Mouse (Mus musculus): ENCODE measurements around the gene Rasa4. TPM values are rescaled to one million over a fixed set of nuclear protein-coding genes. Genes with fewer than 3 reads are reported as not detected.

The Rasa4 gene
- polyA plus RNA-seq (2015; fragmentation: Nextera tagmentation; extraction: Ambion mirVana) = 22.0 and 29.1 TPM in 2 replicates

- H3K27me3 ChIP-seq (ENCODE audit: control insufficient read depth, insufficient read depth, low read depth, low read length) = no peaks in the 10 kb centered on the region
- WGBS = 0% methylated on average over 24 of the region's 28 CpGs
- H3K9me3 ChIP-seq (replicated peaks; ENCODE audit: control insufficient read depth, low read length, poor library complexity, severe bottlenecking) = no peaks in the 10 kb centered on the region
- ATAC-seq = peak; percentile 95
- peaks cover 20% of the 10 kb centered on the region for H3K4me1 ChIP-seq (ENCODE audit: control insufficient read depth, insufficient read depth, low read length)
- no peaks in the 10 kb centered on the region for H3K36me3 ChIP-seq (ENCODE audit: control insufficient read depth, insufficient read depth, low read length)
- peak within 1 kb of the TSS; percentile 69 for H3K4me2 ChIP-seq (ENCODE audit: low read length)
- peak within 1 kb of the TSS; percentile 44 for H3K27ac ChIP-seq (ENCODE audit: low read length)
- H3K4me3 ChIP-seq (ENCODE audit: low read depth, low read length) = peak within 1 kb of the TSS; percentile 56
- H3K9ac ChIP-seq (ENCODE audit: low read depth, low read length) = peak within 1 kb of the TSS; percentile 66
Measured at GRCm38 (mm10) chr5:136083669-136084107, at the start of gene Rasa4. TSS of gene Rasa4 (plus strand) at chr5:136083916.

- Histone ChIP-seq H3K9ac (ENCODE audit: low read depth, low read length) (no peak overlapping the region), H3K27ac (ENCODE audit: low read length) (no peak overlapping the region), H3K27me3 (ENCODE audit: control insufficient read depth, insufficient read depth, low read depth, low read length) (no peaks in the 10 kb centered on the region), H3K9me3 (replicated peaks; ENCODE audit: control insufficient read depth, low read length, poor library complexity, severe bottlenecking) (no peaks in the 10 kb centered on the region), H3K4me2 (ENCODE audit: low read length) (no peak overlapping the region), H3K4me3 (ENCODE audit: low read depth, low read length) (no peak overlapping the region), H3K4me1 (ENCODE audit: control insufficient read depth, insufficient read depth, low read length) (no peaks in the 10 kb centered on the region), H3K36me3 (ENCODE audit: control insufficient read depth, insufficient read depth, low read length) (peaks cover 12% of the 10 kb centered on the region)
- no peak for ATAC-seq
- 86% methylated on average over 4 of the region's 4 CpGs for WGBS
Measured at GRCm38 (mm10) chr5:136034868-136035267, 48.8 kb upstream of the Rasa4 start.

GRCm38 (mm10) chr5:136035285-136035684 is 48.4 kb upstream of the Rasa4 start:
- 92% methylated on average over 1 of the region's 1 CpGs for WGBS
- no peak overlapping the region for H3K4me3 ChIP-seq (ENCODE audit: low read depth, low read length)

DNA sequence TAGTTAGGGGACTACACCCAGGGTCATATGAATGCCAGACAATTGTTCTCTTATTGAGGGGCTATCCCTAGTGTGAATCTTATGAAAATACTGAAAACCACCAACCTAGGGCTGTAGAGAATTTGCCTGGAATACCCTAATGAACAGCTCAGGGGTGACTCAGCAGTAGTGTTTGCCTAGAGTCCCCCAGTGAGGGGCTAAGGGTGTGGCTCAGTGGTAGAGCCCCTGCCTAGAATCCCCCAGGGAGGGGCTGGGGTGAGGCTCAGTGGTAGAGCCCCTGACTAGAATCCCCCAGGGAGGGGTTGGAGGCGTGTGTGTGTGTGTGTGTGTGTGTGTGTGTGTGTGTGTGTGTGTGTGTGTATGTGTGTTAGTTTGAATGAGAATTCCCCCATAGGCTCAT is 47.0 kb upstream of the Rasa4 start:
- Histone ChIP-seq H3K27ac (ENCODE audit: low read length) (no peak overlapping the region), H3K4me2 (ENCODE audit: low read length) (no peak overlapping the region), H3K27me3 (ENCODE audit: control insufficient read depth, insufficient read depth, low read depth, low read length) (no peaks in the 10 kb centered on the region), H3K4me3 (ENCODE audit: low read depth, low read length) (no peak overlapping the region), H3K9ac (ENCODE audit: low read depth, low read length) (no peak overlapping the region), H3K9me3 (replicated peaks; ENCODE audit: control insufficient read depth, low read length, poor library complexity, severe bottlenecking) (no peaks in the 10 kb centered on the region), H3K36me3 (ENCODE audit: control insufficient read depth, insufficient read depth, low read length) (peaks cover 6% of the 10 kb centered on the region), H3K4me1 (ENCODE audit: control insufficient read depth, insufficient read depth, low read length) (no peaks in the 10 kb centered on the region)
- WGBS = 60% methylated on average over 1 of the region's 1 CpGs
- ATAC-seq = no peak

More at GRCm38 (mm10) chr5:136035285-136035684, 48.4 kb upstream of the Rasa4 start:
- ATAC-seq = no peak
- no peak overlapping the region for H3K9ac ChIP-seq (ENCODE audit: low read depth, low read length)
- no peak overlapping the region for H3K4me2 ChIP-seq (ENCODE audit: low read length)
- no peak overlapping the region for H3K27ac ChIP-seq (ENCODE audit: low read length)
- H3K9me3 ChIP-seq (replicated peaks; ENCODE audit: control insufficient read depth, low read length, poor library complexity, severe bottlenecking) = no peaks in the 10 kb centered on the region
- H3K27me3 ChIP-seq (ENCODE audit: control insufficient read depth, insufficient read depth, low read depth, low read length) = no peaks in the 10 kb centered on the region
- peaks cover 12% of the 10 kb centered on the region for H3K36me3 ChIP-seq (ENCODE audit: control insufficient read depth, insufficient read depth, low read length)
- no peaks in the 10 kb centered on the region for H3K4me1 ChIP-seq (ENCODE audit: control insufficient read depth, insufficient read depth, low read length)

GRCm38 (mm10) chr5:136038258-136039214 is 45.2 kb upstream of the Rasa4 start, which contains the start of gene Upk3b:
TSS of gene Upk3b (plus strand) at chr5:136038496.
- no peaks in the 10 kb centered on the region for H3K36me3 ChIP-seq (ENCODE audit: control insufficient read depth, insufficient read depth, low read length)
- no peak within 1 kb of the TSS for H3K4me3 ChIP-seq (ENCODE audit: low read depth, low read length)
- H3K27me3 ChIP-seq (ENCODE audit: control insufficient read depth, insufficient read depth, low read depth, low read length) = no peaks in the 10 kb centered on the region
- no peaks in the 10 kb centered on the region for H3K9me3 ChIP-seq (replicated peaks; ENCODE audit: control insufficient read depth, low read length, poor library complexity, severe bottlenecking)
- H3K4me2 ChIP-seq (ENCODE audit: low read length) = no peak within 1 kb of the TSS
- 87% methylated on average over 17 of the region's 17 CpGs for WGBS
- H3K9ac ChIP-seq (ENCODE audit: low read depth, low read length) = no peak within 1 kb of the TSS
- no peak within 1 kb of the TSS for H3K27ac ChIP-seq (ENCODE audit: low read length)
- no peak for ATAC-seq
- no peaks in the 10 kb centered on the region for H3K4me1 ChIP-seq (ENCODE audit: control insufficient read depth, insufficient read depth, low read length)

GRCm38 (mm10) chr5:136040210-136040609 is 43.5 kb upstream of the Rasa4 start:
- 34% methylated on average over 5 of the region's 5 CpGs for WGBS

GRCm38 (mm10) chr5:136041260-136041659 is 42.5 kb upstream of the Rasa4 start:
- no peaks in the 10 kb centered on the region for H3K9me3 ChIP-seq (replicated peaks; ENCODE audit: control insufficient read depth, low read length, poor library complexity, severe bottlenecking)
- H3K4me3 ChIP-seq (ENCODE audit: low read depth, low read length) = no peak overlapping the region
- H3K27me3 ChIP-seq (ENCODE audit: control insufficient read depth, insufficient read depth, low read depth, low read length) = no peaks in the 10 kb centered on the region
- 50% methylated on average over 2 of the region's 2 CpGs for WGBS
- no peak overlapping the region for H3K9ac ChIP-seq (ENCODE audit: low read depth, low read length)
- no peaks in the 10 kb centered on the region for H3K36me3 ChIP-seq (ENCODE audit: control insufficient read depth, insufficient read depth, low read length)
- no peak overlapping the region for H3K27ac ChIP-seq (ENCODE audit: low read length)
- H3K4me2 ChIP-seq (ENCODE audit: low read length) = no peak overlapping the region
- no peak for ATAC-seq
- no peaks in the 10 kb centered on the region for H3K4me1 ChIP-seq (ENCODE audit: control insufficient read depth, insufficient read depth, low read length)

More at GRCm38 (mm10) chr5:136040210-136040609, 43.5 kb upstream of the Rasa4 start:
- no peak overlapping the region for H3K4me3 ChIP-seq (ENCODE audit: low read depth, low read length)
- no peaks in the 10 kb centered on the region for H3K9me3 ChIP-seq (replicated peaks; ENCODE audit: control insufficient read depth, low read length, poor library complexity, severe bottlenecking)
- no peak for ATAC-seq
- H3K27ac ChIP-seq (ENCODE audit: low read length) = no peak overlapping the region
- no peaks in the 10 kb centered on the region for H3K4me1 ChIP-seq (ENCODE audit: control insufficient read depth, insufficient read depth, low read length)
- no peaks in the 10 kb centered on the region for H3K27me3 ChIP-seq (ENCODE audit: control insufficient read depth, insufficient read depth, low read depth, low read length)
- no peak overlapping the region for H3K9ac ChIP-seq (ENCODE audit: low read depth, low read length)
- no peaks in the 10 kb centered on the region for H3K36me3 ChIP-seq (ENCODE audit: control insufficient read depth, insufficient read depth, low read length)
- no peak overlapping the region for H3K4me2 ChIP-seq (ENCODE audit: low read length)

DNA sequence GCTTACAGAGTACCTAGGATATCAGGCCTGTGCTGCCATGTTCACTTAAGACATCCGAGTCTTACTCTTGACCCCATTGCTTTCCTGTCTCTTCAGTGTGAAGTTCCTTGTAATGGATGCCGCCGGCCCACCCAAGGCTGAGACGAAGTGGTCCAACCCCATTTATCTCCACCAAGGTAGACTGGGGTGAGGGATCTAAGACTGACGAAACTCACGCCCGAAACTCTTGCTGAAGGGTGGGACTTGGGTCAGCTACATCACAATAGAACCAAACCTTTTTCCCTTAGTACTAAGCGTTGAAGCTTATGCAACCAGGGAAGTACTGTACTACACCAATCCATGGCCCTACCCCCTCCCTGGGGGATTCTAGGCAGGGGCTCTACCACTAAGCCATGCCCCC is 42.0 kb upstream of the Rasa4 start:
- WGBS = 94% methylated on average over 8 of the region's 8 CpGs
- Histone ChIP-seq H3K4me3 (ENCODE audit: low read depth, low read length) (no peak overlapping the region), H3K27me3 (ENCODE audit: control insufficient read depth, insufficient read depth, low read depth, low read length) (no peaks in the 10 kb centered on the region), H3K27ac (ENCODE audit: low read length) (no peak overlapping the region), H3K4me2 (ENCODE audit: low read length) (no peak overlapping the region), H3K9me3 (replicated peaks; ENCODE audit: control insufficient read depth, low read length, poor library complexity, severe bottlenecking) (no peaks in the 10 kb centered on the region), H3K4me1 (ENCODE audit: control insufficient read depth, insufficient read depth, low read length) (no peaks in the 10 kb centered on the region), H3K9ac (ENCODE audit: low read depth, low read length) (no peak overlapping the region), H3K36me3 (ENCODE audit: control insufficient read depth, insufficient read depth, low read length) (no peaks in the 10 kb centered on the region)
- ATAC-seq = no peak

GRCm38 (mm10) chr5:136044865-136045264 is 38.9 kb upstream of the Rasa4 start:
- no peak overlapping the region for H3K9ac ChIP-seq (ENCODE audit: low read depth, low read length)
- WGBS = 75% methylated on average over 13 of the region's 13 CpGs
- no peaks in the 10 kb centered on the region for H3K27me3 ChIP-seq (ENCODE audit: control insufficient read depth, insufficient read depth, low read depth, low read length)
- no peaks in the 10 kb centered on the region for H3K9me3 ChIP-seq (replicated peaks; ENCODE audit: control insufficient read depth, low read length, poor library complexity, severe bottlenecking)
- no peak overlapping the region for H3K4me2 ChIP-seq (ENCODE audit: low read length)
- ATAC-seq = no peak
- H3K4me3 ChIP-seq (ENCODE audit: low read depth, low read length) = no peak overlapping the region
- no peak overlapping the region for H3K27ac ChIP-seq (ENCODE audit: low read length)
- no peaks in the 10 kb centered on the region for H3K4me1 ChIP-seq (ENCODE audit: control insufficient read depth, insufficient read depth, low read length)
- no peaks in the 10 kb centered on the region for H3K36me3 ChIP-seq (ENCODE audit: control insufficient read depth, insufficient read depth, low read length)
